Mouse (Mus musculus): ENCODE data around the gene Vps26b.

Gene Vps26b

GRCm38 (mm10) chr9:26993900-26994299, 36.0 kb downstream of the Vps26b start:
- DNase-seq (ENCODE audit: low spot score): no peak

GRCm38 (mm10) chr9:26993118-26993517, 36.7 kb downstream of the Vps26b start:
- DNase-seq (ENCODE audit: low spot score): no peak

GRCm38 (mm10) chr9:26990181-26990580, 39.7 kb downstream of the Vps26b start:
- DNase-seq (ENCODE audit: low spot score): no peak

DNA sequence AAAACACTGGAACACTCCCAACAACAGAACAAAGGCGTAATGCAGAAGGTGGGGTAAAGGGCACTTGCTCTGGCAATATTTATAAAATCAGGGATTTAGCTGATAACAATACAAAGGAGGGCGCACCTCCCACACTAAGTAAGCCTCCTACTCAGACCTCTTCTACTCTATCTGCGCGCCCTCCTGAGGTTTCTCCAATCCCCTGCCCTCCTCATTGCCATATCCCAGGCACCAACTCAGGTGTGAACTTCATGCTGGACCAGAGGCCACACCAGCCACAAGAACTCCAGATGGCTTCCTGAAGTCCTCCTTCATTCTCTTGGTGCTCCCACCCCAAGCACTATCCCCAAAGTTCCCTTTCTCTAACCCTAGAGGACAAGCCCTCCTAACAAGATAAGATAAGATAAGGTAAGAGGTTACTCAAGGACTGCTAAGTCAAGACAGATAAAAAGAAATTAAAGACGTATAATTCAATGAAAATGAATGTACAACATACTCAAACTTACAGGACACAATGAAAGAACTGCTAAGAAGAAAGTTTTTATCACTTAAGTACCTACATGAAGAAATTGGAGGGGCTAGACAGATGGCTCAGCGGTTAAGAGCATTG, 44.1 kb downstream of the Vps26b start:
- DNase-seq (ENCODE audit: low spot score): no peak

- DNase-seq (ENCODE audit: low spot score): no peak
These were observed 44.7 kb downstream of the Vps26b start for GRCm38 (mm10) chr9:26985090-26985613.

DNA sequence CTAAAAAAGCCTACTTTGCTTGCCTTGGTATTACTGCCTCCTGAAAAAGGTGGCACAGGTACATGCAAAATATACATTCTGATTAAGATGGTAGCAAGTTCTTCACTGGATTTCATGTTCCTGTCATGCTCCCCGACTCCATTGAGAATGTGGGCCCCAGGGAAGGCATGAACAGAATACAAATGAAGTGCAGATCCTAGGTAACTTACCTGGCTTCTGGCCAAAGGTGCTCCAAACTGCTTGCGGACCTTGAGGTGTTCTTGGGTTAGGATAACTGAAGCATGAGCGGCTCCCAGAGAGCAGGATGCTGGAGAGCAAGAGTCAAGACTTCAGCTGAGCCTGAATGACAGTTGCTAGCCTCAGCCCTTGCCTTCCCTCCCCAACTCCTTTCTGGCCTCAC, 51.1 kb downstream of the Vps26b start:
- no peak for DNase-seq (ENCODE audit: low spot score)

- DNase-seq (ENCODE audit: low spot score): no peak
These were observed 52.1 kb downstream of the Vps26b start for GRCm38 (mm10) chr9:26977754-26978153.

Measured in adipocyte (in vitro differentiated cells).